Mouse (Mus musculus) cerebellum, adult 2 months (tissue): ENCODE results near the gene Coro1c. TPM values are rescaled to one million over a fixed set of nuclear protein-coding genes. Genes with fewer than 3 reads are reported as not detected.

ENCODE experiments used
- DNase-seq, 2 experiments: peaks; one replicate each; pipeline ENCODE4 v3.0.0; 2021
- H3K27ac ChIP-seq: fragments of 200-500 bp; 2 replicates; pipeline ENCODE4 v1.5.1; 2012; ENCODE audit warnings: low read length, control low read depth, inconsistent platforms; ENCODE audit not compliant: insufficient read depth
- H3K27me3 ChIP-seq: fragments of 200-500 bp; 2 replicates; pipeline ENCODE4 v1.6.1; 2012; ENCODE audit warnings: inconsistent platforms, mild to moderate bottlenecking, low read length, moderate library complexity; ENCODE audit not compliant: control insufficient read depth, insufficient read depth
- H3K4me1 ChIP-seq: fragments of 200-500 bp; 2 replicates; pipeline ENCODE4 v1.6.1; 2011; ENCODE audit warnings: low read length; ENCODE audit not compliant: control insufficient read depth, insufficient read depth
- H3K4me3 ChIP-seq: fragments of 200-500 bp; replicated peaks from 2 replicates; pipeline ENCODE3; 2011; ENCODE audit warnings: mild to moderate bottlenecking, low read depth, low read length, control low read depth; ENCODE audit not compliant: insufficient read depth
- CTCF ChIP-seq: fragments of 200-500 bp; IDR thresholded peaks from 2 replicates; pipeline ENCODE4 v1.5.1; 2011; ENCODE audit warnings: low read depth, mild to moderate bottlenecking, control low read depth, low read length, moderate library complexity, borderline replicate concordance; ENCODE audit not compliant: insufficient read depth
- POLR2A ChIP-seq: fragments of 200-500 bp; IDR thresholded peaks from 2 replicates; pipeline ENCODE4 v1.6.1; 2011; ENCODE audit warnings: low read length, control low read depth, borderline replicate concordance; ENCODE audit not compliant: insufficient read depth
- WGBS: fragments of 180-500 bp; shearing (Covaris S2); methylation state at CpG from one replicate; pipeline ENCODE4 v1.1.7; 2018; 5-methylcytosine and 5-hydroxymethylcytosine counted together
- polyA plus RNA-seq: library from polyadenylated mRNA; depleted of rRNA; stranded (reverse); fragments of >200 nt; gene quantifications from 2 replicates; pipeline ENCODE4 v1.2.3, GENCODE M21; 2012

Gene Coro1c
- polyA plus RNA-seq, 1 experiment, result 90.2 TPM

GRCm38 (mm10) chr5:113828481-113828880 is 80.1 kb downstream of the Coro1c start:
- Histone ChIP-seq H3K27me3 (no peaks in the 10 kb centered on the region), H3K4me1 (no peaks in the 10 kb centered on the region), H3K4me3 (no peak overlapping the region), H3K27ac (no peak overlapping the region)
- TF ChIP-seq CTCF (no peak), POLR2A (no peak)
- WGBS, result 69% methylated on average over 7 of the region's 7 CpGs
- no peak for DNase-seq

DNA sequence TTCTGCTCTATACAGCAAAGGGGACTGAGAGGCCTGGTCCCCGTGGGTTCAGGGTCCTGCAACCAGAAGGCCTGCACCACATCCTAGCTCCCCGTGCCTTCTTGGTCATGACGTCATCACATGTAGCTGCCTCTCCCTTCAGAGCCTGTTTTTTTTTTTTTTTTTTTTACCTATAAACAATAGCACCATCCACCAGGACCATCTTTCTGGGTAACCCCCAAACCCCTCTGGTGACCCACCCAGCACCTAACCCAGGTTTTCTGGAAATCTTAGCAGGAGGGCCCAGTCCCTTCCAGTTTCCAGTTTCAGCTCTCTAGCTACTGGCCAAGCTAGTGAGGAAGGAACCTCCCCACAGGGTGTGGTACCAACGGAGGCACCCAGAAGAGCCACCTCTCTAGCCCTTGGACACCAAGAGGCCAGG is 80.6 kb downstream of the Coro1c start:
- no peaks in the 10 kb centered on the region for H3K4me1 ChIP-seq
- no peak for TF ChIP-seq CTCF
- no peak for TF ChIP-seq POLR2A
- no peak for DNase-seq
- H3K27me3 ChIP-seq, result no peaks in the 10 kb centered on the region
- no peak overlapping the region for H3K4me3 ChIP-seq
- 65% methylated on average over 4 of the region's 4 CpGs for WGBS
- H3K27ac ChIP-seq, result no peak overlapping the region

- Histone ChIP-seq H3K4me1 (no peaks in the 10 kb centered on the region), H3K27me3 (no peaks in the 10 kb centered on the region), H3K4me3 (no peak overlapping the region), H3K27ac (no peak overlapping the region)
- TF ChIP-seq CTCF, result no peak
- no peak for TF ChIP-seq POLR2A
- whole genome bisulfite sequencing, result 56% methylated on average over 4 of the region's 4 CpGs
- no peak for DNase-seq
Observed at GRCm38 (mm10) chr5:113826619-113827018, 81.9 kb downstream of the Coro1c start.

DNA sequence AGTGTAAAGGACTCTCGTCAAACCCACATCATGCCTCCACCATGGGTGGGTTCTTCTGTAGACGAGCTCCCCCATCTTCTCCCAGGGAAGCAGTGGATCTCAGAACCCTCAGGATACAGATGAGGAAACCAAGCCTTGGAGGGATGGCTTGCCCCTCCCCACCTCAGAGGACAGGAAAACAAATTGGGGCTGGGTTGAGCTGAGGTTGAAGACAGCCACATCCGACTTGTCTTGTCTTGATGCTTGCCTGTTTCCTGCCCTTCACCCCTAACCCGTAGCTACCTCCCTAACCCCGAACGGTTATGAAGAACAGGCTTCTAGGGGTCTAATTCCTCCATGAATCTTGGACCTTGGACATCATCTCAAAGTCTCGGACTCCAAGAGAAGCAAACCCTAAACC is 83.0 kb downstream of the Coro1c start:
- DNase-seq, result no peak
- 84% methylated on average over 7 of the region's 7 CpGs for WGBS
- no peak overlapping the region for H3K27ac ChIP-seq
- H3K4me3 ChIP-seq, result no peak overlapping the region
- H3K4me1 ChIP-seq, result no peaks in the 10 kb centered on the region
- TF ChIP-seq POLR2A, result no peak
- no peak for TF ChIP-seq CTCF
- H3K27me3 ChIP-seq, result no peaks in the 10 kb centered on the region

GRCm38 (mm10) chr5:113824228-113824627 is 84.3 kb downstream of the Coro1c start:
- no peak overlapping the region for H3K4me3 ChIP-seq
- TF ChIP-seq POLR2A (no peak), CTCF (no peak)
- no peaks in the 10 kb centered on the region for H3K4me1 ChIP-seq
- H3K27me3 ChIP-seq, result no peaks in the 10 kb centered on the region
- no peak overlapping the region for H3K27ac ChIP-seq
- no peak for DNase-seq
- WGBS, result 87% methylated on average over 4 of the region's 4 CpGs

DNA sequence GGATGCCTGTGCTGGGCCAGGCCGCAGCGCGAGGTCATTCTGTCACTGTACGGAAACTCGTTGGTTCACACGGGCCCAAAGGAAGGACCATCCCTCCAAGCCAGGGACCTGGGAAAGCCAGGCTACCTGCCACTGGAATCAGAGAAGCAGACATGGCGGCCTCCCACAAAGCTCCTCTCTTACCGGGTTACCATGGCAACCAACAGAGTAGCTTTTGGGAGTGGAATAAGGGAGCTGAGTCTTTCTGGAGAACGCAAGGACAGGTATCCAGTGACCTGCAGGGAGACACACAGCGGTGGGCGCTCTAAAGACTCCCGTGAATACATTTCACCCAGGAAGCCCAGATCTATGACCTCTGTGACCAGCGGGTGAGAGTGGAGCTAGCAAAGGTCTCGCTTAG is 90.0 kb downstream of the Coro1c start:
- no peaks in the 10 kb centered on the region for H3K4me1 ChIP-seq
- TF ChIP-seq POLR2A (no peak), CTCF (no peak)
- WGBS, result 74% methylated on average over 14 of the region's 14 CpGs
- no peaks in the 10 kb centered on the region for H3K27me3 ChIP-seq
- H3K4me3 ChIP-seq, result no peak overlapping the region
- no peak for DNase-seq
- no peak overlapping the region for H3K27ac ChIP-seq

- Histone ChIP-seq H3K27ac (no peak overlapping the region), H3K27me3 (no peaks in the 10 kb centered on the region), H3K4me3 (no peak overlapping the region), H3K4me1 (no peaks in the 10 kb centered on the region)
- TF ChIP-seq POLR2A, result no peak
- TF ChIP-seq CTCF, result peak; percentile 86
- peak; percentile 63 to 72 for DNase-seq
- 11% methylated on average over 15 of the region's 15 CpGs for WGBS
Observed at GRCm38 (mm10) chr5:113815638-113816152, 92.9 kb downstream of the Coro1c start.

GRCm38 (mm10) chr5:113815041-113815389 is 93.5 kb downstream of the Coro1c start:
- no peak for DNase-seq
- Histone ChIP-seq H3K4me1 (no peaks in the 10 kb centered on the region), H3K27ac (no peak overlapping the region), H3K27me3 (no peaks in the 10 kb centered on the region), H3K4me3 (no peak overlapping the region)
- TF ChIP-seq POLR2A (no peak), CTCF (no peak)
- 57% methylated on average over 11 of the region's 11 CpGs for WGBS
